Mouse (Mus musculus) urinary bladder, postnatal 25 days (tissue): ENCODE data around the gene Tec.
A peak's percentile ranks its signal among the peaks of the same experiment; 100 is the strongest.

ENCODE experiments used
- DNase-seq: peaks from one replicate; pipeline ENCODE4 v3.0.0; 2022; ENCODE audit warnings: low spot score

The Tec gene

GRCm38 (mm10) chr5:72891534-72891933 lies 23.3 kb upstream of the Tec start:
- peak; percentile 56 for DNase-seq

DNA sequence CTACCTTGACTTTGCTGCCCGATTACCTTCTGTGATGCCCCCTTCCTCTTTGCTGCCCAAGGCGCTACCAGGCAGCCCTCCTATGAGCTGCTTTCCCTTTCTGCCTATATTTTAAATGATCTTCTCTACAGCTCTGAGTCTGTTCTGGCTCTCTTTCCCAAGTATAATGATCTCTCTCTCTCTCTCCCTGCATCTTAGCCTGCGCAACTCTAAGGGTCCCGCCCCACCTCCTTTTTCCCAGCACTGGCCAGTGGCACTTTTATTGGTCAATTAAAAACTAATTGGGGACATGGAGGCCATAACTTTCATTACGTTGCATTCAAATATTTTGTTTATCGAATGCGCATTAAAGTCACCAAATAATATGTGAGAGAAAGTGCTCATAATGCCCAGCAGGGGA lies 20.0 kb upstream of the Tec start:
- no peak for DNase-seq

GRCm38 (mm10) chr5:72886458-72887222 lies 18.4 kb upstream of the Tec start:
- DNase-seq = no peak

GRCm38 (mm10) chr5:72883706-72884105 lies 15.4 kb upstream of the Tec start:
- DNase-seq = no peak

- DNase-seq = no peak
Measured at GRCm38 (mm10) chr5:72882412-72882765, 14.1 kb upstream of the Tec start.

DNA sequence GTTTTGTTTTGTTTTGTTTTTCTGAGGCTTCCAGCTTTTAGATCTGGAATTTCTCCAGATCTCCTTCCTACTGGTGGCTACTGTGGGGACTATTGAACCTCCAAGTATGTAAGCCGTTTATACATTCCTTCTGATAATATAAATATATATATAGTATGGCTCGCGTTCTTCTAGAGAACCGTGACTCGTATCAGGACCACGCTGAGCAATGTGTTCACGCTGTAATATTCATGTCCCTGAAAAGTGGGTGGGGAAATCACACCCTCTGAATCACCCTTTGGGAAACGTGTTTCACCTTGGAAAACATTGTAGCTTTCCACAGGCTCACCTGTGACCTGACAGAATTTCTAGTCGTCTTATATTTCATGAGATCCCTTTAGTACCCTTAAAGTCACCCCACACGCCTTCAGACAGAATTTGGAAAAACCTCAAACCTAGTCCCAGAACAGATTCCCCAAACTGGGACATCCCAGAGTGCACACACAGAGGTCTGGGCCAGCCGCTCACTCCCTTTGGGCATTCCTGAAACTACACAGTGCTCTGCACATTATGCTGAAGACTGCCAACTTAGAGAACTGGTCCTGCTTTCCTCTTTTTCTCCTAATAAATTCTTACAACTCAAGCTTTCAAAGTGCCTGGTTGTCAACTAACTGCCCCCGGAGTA lies 13.6 kb upstream of the Tec start:
- no peak for DNase-seq

DNA sequence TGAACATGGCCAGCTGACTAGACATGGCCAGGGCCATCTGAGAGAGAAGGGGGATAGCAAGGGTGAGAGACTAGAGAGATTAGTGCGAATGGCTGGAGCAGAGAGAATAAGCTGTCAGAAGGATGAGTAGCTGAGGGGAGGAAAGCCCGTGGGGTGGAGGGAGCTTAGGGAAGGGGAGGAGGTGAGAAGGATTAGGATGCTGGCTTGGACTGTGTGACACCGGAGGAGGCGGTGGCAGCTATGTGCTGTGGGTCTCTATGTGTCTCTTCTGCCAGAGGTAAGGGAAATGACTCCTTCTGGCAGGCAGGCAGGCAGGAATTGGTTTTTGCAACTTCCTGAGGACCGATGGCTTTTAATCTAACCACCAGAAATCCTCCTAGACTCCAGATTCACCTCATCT lies 11.5 kb upstream of the Tec start:
- DNase-seq = no peak

DNA sequence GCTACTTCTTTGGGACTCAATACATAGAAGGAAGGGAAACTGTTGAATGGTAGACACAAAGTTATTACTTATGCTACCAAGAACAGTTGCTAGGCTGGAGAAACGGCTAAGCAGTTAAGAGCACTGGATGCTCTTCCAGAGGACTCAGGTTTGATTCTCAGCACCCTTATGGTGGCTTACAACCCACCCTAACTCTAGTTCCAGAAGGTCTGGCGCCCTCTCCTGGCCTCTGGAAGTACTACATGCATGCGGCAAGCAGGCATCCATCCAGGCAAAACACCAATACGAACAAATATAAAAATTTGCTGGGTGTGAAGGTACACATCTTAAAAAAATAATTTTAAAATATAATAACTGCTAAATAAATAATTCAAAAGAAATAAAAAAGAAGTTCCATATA lies 2.8 kb upstream of the Tec start:
- no peak for DNase-seq

- DNase-seq = no peak
Measured at GRCm38 (mm10) chr5:72869779-72870608, 1.7 kb upstream of the Tec start.

- no peak for DNase-seq
Measured at GRCm38 (mm10) chr5:72867036-72867672, 1.1 kb downstream of the Tec start.

DNA sequence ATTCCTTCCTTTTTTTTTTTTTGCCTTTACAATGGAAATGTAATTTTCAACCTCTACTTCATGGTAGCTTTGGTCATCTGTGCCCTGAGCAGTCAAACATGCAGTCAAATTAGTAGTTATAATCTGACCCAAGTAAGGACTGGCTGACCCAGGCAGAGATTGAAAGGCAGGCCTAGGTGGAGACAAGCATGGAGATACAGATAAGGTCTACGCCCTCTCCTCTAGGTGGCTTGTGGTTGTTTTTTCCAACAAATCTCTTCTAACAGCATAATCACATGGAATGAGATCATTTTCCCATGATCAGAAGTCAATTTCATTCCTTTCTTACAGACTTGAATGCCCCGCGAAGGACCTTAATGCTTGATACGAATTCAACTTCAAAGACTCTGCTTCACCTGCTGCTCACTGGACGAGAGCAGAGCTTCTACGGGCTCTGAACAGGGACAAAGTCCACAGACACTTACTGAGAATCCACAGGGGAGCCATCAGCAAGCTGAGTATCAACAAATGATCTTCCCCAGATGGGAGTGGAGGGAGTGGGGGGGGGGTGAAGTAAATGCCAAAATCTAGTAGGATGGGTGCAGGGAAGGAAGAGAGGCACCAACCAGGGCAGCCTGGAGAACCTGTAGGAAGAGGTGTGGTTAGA lies 1.9 kb downstream of the Tec start:
- DNase-seq = no peak

DNA sequence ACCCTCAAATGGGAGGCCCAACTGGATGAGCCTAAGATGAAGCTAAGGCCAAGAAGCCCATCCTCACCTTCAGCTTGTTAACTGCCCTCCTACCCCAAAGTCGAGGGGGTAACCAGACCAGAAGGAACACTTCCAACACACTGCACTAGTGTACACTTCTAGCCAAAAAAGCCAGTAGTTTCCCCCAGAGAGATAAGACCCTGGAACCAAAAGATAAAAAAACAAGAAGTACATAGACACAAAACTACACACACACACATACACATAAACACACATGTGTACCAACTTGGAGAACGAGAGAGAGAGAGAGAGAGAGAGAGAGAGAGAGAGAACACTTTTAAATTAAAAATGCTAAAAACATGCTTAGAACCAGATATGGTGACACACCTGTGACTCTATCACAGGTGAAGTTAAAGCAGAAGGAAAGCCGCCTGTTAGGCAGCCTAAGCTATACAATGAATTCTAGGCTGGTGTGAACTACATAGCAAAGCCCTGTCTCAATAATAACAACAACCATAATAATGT lies 3.6 kb downstream of the Tec start:
- no peak for DNase-seq

DNA sequence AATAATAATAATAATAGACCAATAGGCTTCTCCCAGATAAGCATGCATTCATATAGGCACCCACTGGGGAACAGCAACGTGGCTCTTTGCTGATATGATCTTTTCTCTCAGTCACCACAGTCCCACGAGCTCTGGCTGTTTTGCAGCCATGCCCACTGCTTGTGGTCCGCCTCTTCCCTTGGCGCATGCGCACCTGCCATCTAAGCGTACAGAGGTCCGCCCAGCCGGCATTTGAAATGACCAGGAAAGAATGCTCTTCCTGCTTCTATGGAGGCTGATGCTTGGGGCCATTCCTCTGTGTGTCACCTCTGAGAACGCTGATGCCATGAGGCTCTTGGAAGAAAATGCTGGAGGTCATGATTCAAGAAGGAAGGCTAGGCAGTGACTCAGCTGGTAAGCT lies 5.1 kb downstream of the Tec start:
- no peak for DNase-seq

DNA sequence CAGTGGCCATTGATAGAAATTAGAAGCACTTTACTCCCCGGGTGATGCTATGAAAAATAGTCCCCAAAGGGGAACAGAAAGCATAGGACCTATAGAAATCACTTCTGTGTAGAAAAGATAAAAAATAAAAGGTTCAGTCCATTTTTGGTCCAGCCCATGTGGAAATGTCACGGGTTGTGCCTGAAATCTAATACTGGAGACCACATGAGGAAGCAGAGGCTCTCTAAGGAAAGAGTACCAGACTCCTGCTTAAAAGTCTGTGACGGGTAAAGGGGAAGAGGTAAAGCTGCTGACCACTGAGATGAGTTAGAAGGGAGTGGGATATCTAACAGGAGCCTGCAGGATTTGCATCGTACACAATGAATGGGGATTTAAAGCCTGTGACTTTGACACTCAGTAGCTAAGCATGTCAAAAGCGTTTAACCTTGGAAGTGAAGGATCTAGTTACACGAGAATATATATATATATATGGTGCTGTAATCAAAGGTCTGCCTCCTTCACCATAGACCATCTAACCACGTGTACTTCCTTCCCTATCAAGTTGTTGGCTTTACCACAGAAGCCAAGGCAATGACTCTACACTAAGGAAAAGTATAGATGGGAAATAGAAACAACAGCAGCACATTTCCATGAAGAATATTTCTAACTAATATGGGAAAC lies 6.4 kb downstream of the Tec start:
- DNase-seq = no peak

GRCm38 (mm10) chr5:72860899-72861298 lies 7.4 kb downstream of the Tec start:
- no peak for DNase-seq

GRCm38 (mm10) chr5:72858306-72858705 lies 10.0 kb downstream of the Tec start:
- DNase-seq = no peak

GRCm38 (mm10) chr5:72857756-72858155 lies 10.5 kb downstream of the Tec start:
- no peak for DNase-seq

GRCm38 (mm10) chr5:72856255-72856878 lies 11.9 kb downstream of the Tec start:
- no peak for DNase-seq

- DNase-seq = peak; percentile 74
Measured at GRCm38 (mm10) chr5:72855685-72856124, 12.6 kb downstream of the Tec start.

GRCm38 (mm10) chr5:72854141-72854990 lies 13.9 kb downstream of the Tec start:
- no peak for DNase-seq
